Mouse (Mus musculus) brain, adult 2 months (tissue): ENCODE measurements around the gene Ehmt2.
A peak's percentile ranks its signal among the peaks of the same experiment; 100 is the strongest.
"Not testable (repeated sequence)": the region's sequence is repeated elsewhere in the genome, so short reads cannot be mapped to it uniquely, and the experiment has no call there.

Experiments
- DNase-seq: peaks from one replicate; pipeline ENCODE4 v3.0.0; 2011; ENCODE audit warnings: low read depth, low spot score

Gene Ehmt2

GRCm38 (mm10) chr17:34953258-34953657 lies 55.0 kb downstream of the Ehmt2 start:
- DNase-seq, result no peak

GRCm38 (mm10) chr17:34953904-34954303 lies 55.6 kb downstream of the Ehmt2 start:
- no peak for DNase-seq

GRCm38 (mm10) chr17:34954831-34955230 lies 56.6 kb downstream of the Ehmt2 start:
- DNase-seq, result no peak

DNA sequence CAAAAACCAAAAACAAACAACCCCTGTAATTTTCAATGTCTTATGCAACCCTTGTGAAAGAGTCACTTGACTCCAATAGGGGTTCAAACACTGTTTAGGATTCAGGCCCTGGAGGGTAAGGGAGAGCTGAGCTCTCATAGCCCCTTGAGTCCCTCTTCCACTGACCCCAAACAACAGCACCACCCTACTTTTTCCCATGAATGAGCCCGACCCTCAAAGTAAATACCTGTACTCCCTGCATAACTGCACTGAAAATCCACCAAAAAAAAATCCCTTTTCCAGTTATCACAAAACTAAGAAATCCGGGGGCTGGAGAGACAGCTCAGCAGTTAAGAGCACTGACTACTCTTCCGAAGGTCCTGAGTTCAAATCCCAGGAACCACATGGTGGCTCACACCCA lies 57.6 kb downstream of the Ehmt2 start:
- no peak for DNase-seq

DNA sequence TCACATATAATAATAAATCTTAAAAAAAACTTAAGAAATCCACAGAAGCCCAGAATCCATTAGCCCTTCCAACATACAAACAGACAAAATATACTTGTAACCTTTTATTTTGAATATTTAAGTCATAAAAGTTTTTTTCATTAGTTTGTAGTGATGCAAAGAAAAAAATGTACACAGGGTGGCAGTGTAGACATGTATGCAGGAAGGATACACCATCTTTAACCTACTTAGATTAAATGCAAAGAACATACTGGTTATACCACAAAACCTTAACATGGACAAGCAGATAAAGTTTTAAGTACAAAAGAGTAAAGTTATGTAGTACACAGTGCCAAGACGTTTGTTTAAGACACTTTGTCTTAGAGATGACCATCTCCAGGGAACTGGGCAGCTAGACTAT lies 58.1 kb downstream of the Ehmt2 start:
- DNase-seq, result no peak

GRCm38 (mm10) chr17:34957291-34957690 lies 59.0 kb downstream of the Ehmt2 start:
- DNase-seq, result not testable (repeated sequence)

GRCm38 (mm10) chr17:34957966-34958365 lies 59.7 kb downstream of the Ehmt2 start:
- not testable (repeated sequence) for DNase-seq

- not testable (repeated sequence) for DNase-seq
Observed at GRCm38 (mm10) chr17:34958734-34959129, 60.5 kb downstream of the Ehmt2 start.

DNA sequence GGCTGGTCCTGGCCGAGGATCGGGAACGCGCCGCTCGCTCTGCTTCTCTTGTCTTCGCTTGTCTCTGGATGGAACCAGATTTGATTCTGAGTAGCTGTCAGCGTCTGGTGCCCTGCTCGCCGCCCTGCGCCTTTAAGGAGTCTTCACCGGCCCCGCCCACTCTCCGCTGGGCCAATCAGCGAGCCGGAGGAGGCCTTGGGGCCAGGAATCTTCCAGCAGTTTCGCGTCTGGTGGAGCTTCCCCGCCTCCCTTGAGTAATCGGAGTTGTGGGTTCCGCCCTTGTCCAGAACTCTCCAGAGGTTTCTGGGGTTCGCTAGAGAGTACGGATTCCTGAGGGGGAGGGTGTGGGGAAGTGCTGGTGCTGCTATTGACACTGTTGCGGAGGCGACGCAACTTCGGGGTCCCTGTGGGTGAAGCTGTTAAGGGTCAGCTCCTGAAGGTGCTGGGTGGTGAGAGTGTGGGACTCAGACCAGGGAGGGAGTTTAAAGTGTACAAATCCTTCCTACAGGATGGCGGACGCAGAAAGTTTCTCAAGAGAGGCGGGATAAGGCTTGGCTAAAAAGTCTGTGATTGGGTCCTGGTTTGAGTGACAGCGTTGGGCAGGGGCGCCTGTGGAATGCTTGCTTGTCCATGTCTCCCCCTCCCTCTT lies 61.0 kb downstream of the Ehmt2 start, which contains the start of gene Hspa1b:
TSS of gene Hspa1b (minus strand) at position 109 of the 649 bp plus-strand sequence.
- DNase-seq, result peak; percentile 80

- no peak for DNase-seq
Observed at GRCm38 (mm10) chr17:34959881-34960515, 61.7 kb downstream of the Ehmt2 start.

DNA sequence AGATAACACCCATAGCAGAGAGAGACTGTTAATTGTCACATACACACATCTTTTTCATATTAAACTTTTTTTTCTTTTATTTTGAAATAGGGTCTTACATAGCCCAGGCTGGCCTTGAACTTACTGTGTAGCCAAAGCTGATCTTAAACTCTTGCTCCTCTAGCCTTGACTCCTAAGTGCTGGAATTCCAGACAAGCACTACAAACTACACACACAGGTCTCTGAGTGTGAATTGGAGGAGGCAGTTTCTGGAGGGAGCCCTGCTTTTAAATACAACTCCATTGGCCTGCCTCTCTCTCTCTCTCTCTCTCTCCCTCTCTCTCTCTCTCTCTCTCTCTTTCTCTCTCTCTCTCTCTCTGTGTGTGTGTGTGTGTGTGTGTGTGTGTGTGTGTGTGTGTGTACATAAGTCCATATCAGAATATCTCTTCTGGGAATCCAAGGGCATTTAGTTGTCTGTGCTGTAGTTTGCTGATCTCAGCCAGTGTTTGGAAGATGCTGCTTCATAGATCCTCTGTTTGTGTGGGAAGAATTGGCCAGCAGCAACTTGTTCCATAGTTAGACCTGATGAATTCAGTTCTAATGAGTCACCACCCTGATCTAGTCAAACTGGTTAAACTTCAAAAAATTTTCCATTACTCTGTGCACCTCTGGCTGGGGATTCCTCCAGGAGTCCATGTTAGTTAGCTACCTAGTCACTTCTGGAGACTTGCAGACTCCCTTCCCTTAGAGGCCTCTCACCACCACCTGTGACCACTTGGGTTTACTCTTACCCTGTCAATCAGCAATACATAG lies 62.6 kb downstream of the Ehmt2 start:
- peak; percentile 66 for DNase-seq

GRCm38 (mm10) chr17:34962125-34962524 lies 63.9 kb downstream of the Ehmt2 start:
- DNase-seq, result peak; percentile 42

- no peak for DNase-seq
Observed at GRCm38 (mm10) chr17:34962841-34963240, 64.6 kb downstream of the Ehmt2 start.
